37 mouse cellular contexts compared by ENCODE assay signal in the genomic region with DNA sequence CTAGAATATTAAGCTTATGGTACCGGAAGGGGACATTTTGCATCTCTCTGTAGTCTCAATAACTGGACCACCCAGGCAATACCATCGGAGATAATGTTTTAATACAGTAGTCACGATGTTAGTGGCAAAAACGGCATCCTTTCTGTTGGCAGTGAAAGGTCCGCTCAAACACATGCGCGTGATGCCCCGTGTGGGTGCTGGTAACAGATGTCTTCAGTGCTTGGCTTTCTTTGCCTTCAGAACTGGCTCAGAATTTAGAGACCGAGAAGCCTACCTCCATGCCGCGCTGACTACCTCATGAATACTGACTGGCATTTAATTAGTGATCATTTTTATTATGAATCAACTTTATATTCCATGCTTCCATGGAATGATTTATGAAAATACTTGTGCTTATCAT. TPM values are rescaled to one million over a fixed set of nuclear protein-coding genes. Genes with fewer than 3 reads are reported as not detected.
DNase-seq lines count a peak whose midpoint lies in the region; ATAC-seq and TF ChIP-seq lines count a peak whose summit lies in the region.
"Had no signal": no experiment of that assay in that cellular context is flagged by ENCODE, and none has a peak within 500 bp of the region (broad histone marks: within the 10 kb centered on the region; RNA-seq: fewer than 3 reads in every experiment).

No protein-coding gene starts in this region.

- no peak for TF ChIP-seq CTCF in left cerebral cortex, adult 2 months (IDR thresholded peaks at IDR 0.05)

- intact Hi-C loops in left cerebral cortex, adult 2 months (cut with DNase I) = loop anchor here (10.0 kb wide), 1 partner anchor 200 kb away; no protein-coding TSS in a partner anchor

- no peak for ATAC-seq in kidney, embryonic 15.5 days (replicated peaks; ENCODE audit: low FRiP score)
- ATAC-seq: CD4-positive, CD25-positive, alpha-beta regulatory T cell, adult 4 months; forebrain, embryonic 15.5 days; intestine, embryonic 16.5 days; lung, postnatal 0 days had no signal

- H3K27ac ChIP-seq in left cerebral cortex, adult 2 months = peak overlapping the region; percentile 58
- no peak overlapping the region for H3K27ac ChIP-seq in kidney, embryonic 15.5 days
- H3K27ac ChIP-seq: embryonic facial prominence, embryonic 12.5 days; forebrain, embryonic 10.5 days; forebrain, embryonic 15.5 days; gastrocnemius, adult 2 months; hindbrain, embryonic 12.5 days; limb, embryonic 10.5 days; limb, embryonic 15.5 days; liver, embryonic 13.5 days; midbrain, embryonic 12.5 days; neural tube, embryonic 13.5 days had no signal

- no peaks in the 10 kb centered on the region for H3K36me3 ChIP-seq in kidney, embryonic 15.5 days
- H3K36me3 ChIP-seq: embryonic facial prominence, embryonic 12.5 days; forebrain, embryonic 10.5 days; forebrain, embryonic 15.5 days; hindbrain, embryonic 12.5 days; limb, embryonic 10.5 days; limb, embryonic 15.5 days; liver, embryonic 13.5 days; midbrain, embryonic 12.5 days; neural tube, embryonic 13.5 days had no signal

- H3K27me3 ChIP-seq in kidney, embryonic 15.5 days = no peaks in the 10 kb centered on the region
- H3K27me3 ChIP-seq: embryonic facial prominence, embryonic 12.5 days; forebrain, embryonic 15.5 days; hindbrain, embryonic 12.5 days; limb, embryonic 15.5 days; liver, embryonic 13.5 days; megakaryocyte, embryonic 14.5 days; midbrain, embryonic 12.5 days; neural tube, embryonic 13.5 days had no signal

- no peaks in the 10 kb centered on the region for H3K9me3 ChIP-seq in kidney, embryonic 15.5 days (replicated peaks)
- H3K9me3 ChIP-seq: embryonic facial prominence, embryonic 12.5 days; forebrain, embryonic 10.5 days; forebrain, embryonic 15.5 days; hindbrain, embryonic 12.5 days; limb, embryonic 10.5 days; limb, embryonic 15.5 days; liver, embryonic 13.5 days; midbrain, embryonic 12.5 days; neural tube, embryonic 13.5 days had no signal

- 0 out of 2 replicates have a peak, but pooled peaks cover 4% of the 10 kb centered on the region for H3K4me1 ChIP-seq in kidney, embryonic 15.5 days
- H3K4me1 ChIP-seq: embryonic facial prominence, embryonic 12.5 days; forebrain, embryonic 10.5 days; forebrain, embryonic 15.5 days; hindbrain, embryonic 12.5 days; limb, embryonic 10.5 days; limb, embryonic 15.5 days; liver, embryonic 13.5 days; megakaryocyte, embryonic 14.5 days; midbrain, embryonic 12.5 days had no signal

- no peak overlapping the region for H3K4me2 ChIP-seq in kidney, embryonic 15.5 days
- H3K4me2 ChIP-seq: embryonic facial prominence, embryonic 12.5 days; forebrain, embryonic 15.5 days; heart, embryonic 11.5 days; hindbrain, embryonic 12.5 days; limb, embryonic 15.5 days; liver, embryonic 13.5 days; midbrain, embryonic 12.5 days; neural tube, embryonic 13.5 days had no signal

- DNase-seq in left cerebral cortex, adult 2 months (ENCODE audit: extremely low spot score in 1 of 2, low spot score in 2 of 2) = no peak
- DNase-seq in left cerebral cortex, adult 8-10 months (ENCODE audit: low spot score in 2 of 2) = no peak
- peak; percentile 45 for DNase-seq in cerebellum, adult 8-10 months
- DNase-seq in cerebellum, postnatal 25 days = peak; percentile 53 to 62
- DNase-seq in MN1 (ENCODE audit: low spot score) = no peak
- no peak for DNase-seq in heart, adult 8-10 months (ENCODE audit: low spot score)
- DNase-seq: adrenal gland, postnatal 25 days; embryo, embryonic 11 days; gastrocnemius, adult 2 months; heart, postnatal 36 days; kidney, adult 8-10 months; kidney, postnatal 10 days; liver, embryonic 13.5 days; lung, adult 18-20 months; lung, postnatal 4 days; thymus, postnatal 4 days had no signal

- H3K9ac ChIP-seq in kidney, embryonic 15.5 days = no peak overlapping the region
- H3K9ac ChIP-seq: embryonic facial prominence, embryonic 12.5 days; forebrain, embryonic 15.5 days; hindbrain, embryonic 12.5 days; limb, embryonic 15.5 days; liver, embryonic 13.5 days; midbrain, embryonic 12.5 days; neural tube, embryonic 13.5 days had no signal

- no peak overlapping the region for H3K4me3 ChIP-seq in left cerebral cortex, adult 2 months
- H3K4me3 ChIP-seq in kidney, embryonic 15.5 days (replicated peaks) = no peak overlapping the region
- H3K4me3 ChIP-seq: embryonic facial prominence, embryonic 12.5 days; forebrain, embryonic 10.5 days; forebrain, embryonic 15.5 days; gastrocnemius, adult 2 months; hindbrain, embryonic 12.5 days; limb, embryonic 10.5 days; limb, embryonic 15.5 days; liver, embryonic 13.5 days; megakaryocyte, embryonic 14.5 days; midbrain, embryonic 12.5 days; neural tube, embryonic 13.5 days had no signal

- WGBS in kidney, embryonic 15.5 days = 93% methylated on average over 11 of the region's 11 CpGs

RNA-seq across cellular contexts. Expression of a gene that starts 44.9 kb away (rescaled TPM):
- 1 to 10 TPM; 3.2 to 4.0 TPM for total RNA-seq in left cerebral cortex, adult 2 months (2021)
- 1 to 10 TPM; 2.6 to 3.7 (median 3.2) TPM for total RNA-seq in left cerebral cortex, adult 8-10 months (2022)
- polyA plus RNA-seq in kidney, embryonic 15.5 days (2015; fragmentation: Nextera tagmentation; extraction: Ambion mirVana) = not detected in 2 replicates
- total RNA-seq in heart, adult 8-10 months (2022) = not detected
- total RNA-seq: adrenal gland, postnatal 25 days; gastrocnemius, adult 2 months; heart, postnatal 36 days had no signal
- polyA plus RNA-seq: CD4-positive, CD25-positive, alpha-beta regulatory T cell, adult 4 months; embryonic facial prominence, embryonic 12.5 days; forebrain, embryonic 10.5 days; gonadal fat pad, adult 2 months; heart, embryonic 11.5 days; heart, embryonic 16.5 days; intestine, embryonic 16.5 days; large intestine, adult 2 months; limb, embryonic 10.5 days; limb, embryonic 15.5 days; liver, embryonic 13.5 days; lung, postnatal 0 days; midbrain, embryonic 12.5 days; midbrain, postnatal 0 days; small intestine, adult 2 months; stomach, embryonic 14.5 days; thymus, postnatal 0 days had no signal

Comparison
In these comparisons a context has a peak if more than half of its experiments do, and no peak if none do; other contexts are left out.
1. DNase-seq: peak in cerebellum, adult 8-10 months (single experiment) and cerebellum, postnatal 25 days (2 of 2); none in left cerebral cortex, adult 2 months (0 of 2), left cerebral cortex, adult 8-10 months (0 of 2), MN1 (single experiment) and heart, adult 8-10 months (single experiment).